Mouse (Mus musculus): ENCODE data around the gene Fam171a1.
A peak's percentile ranks its signal among the peaks of the same experiment; 100 is the strongest.
"Not testable (repeated sequence)": the region's sequence is repeated elsewhere in the genome, so short reads cannot be mapped to it uniquely, and the experiment has no call there.

Fam171a1 gene

GRCm38 (mm10) chr2:3113866-3114265, at the start of gene Fam171a1:
Gene Fam171a1, plus strand, starts transcription at chr2:3114224.
- DNase-seq, result no peak

GRCm38 (mm10) chr2:3069140-3069539, 44.9 kb upstream of the Fam171a1 start:
- no peak for DNase-seq

- not testable (repeated sequence) for DNase-seq
These were observed 25.7 kb upstream of the Fam171a1 start for GRCm38 (mm10) chr2:3088361-3088760.

GRCm38 (mm10) chr2:3089274-3089673, 24.8 kb upstream of the Fam171a1 start:
- DNase-seq, result peak in 1 of 2 experiments; percentile 9

GRCm38 (mm10) chr2:3096101-3096500, 17.9 kb upstream of the Fam171a1 start:
- DNase-seq, result no peak

GRCm38 (mm10) chr2:3099971-3100370, 14.1 kb upstream of the Fam171a1 start:
- no peak for DNase-seq

- no peak for DNase-seq
These were observed 12.6 kb upstream of the Fam171a1 start for GRCm38 (mm10) chr2:3101292-3101957.

- DNase-seq, result no peak
These were observed 11.7 kb upstream of the Fam171a1 start for GRCm38 (mm10) chr2:3102360-3102759.

- no peak for DNase-seq
These were observed 6.6 kb upstream of the Fam171a1 start for GRCm38 (mm10) chr2:3107471-3107870.

GRCm38 (mm10) chr2:3108431-3108830, 5.6 kb upstream of the Fam171a1 start:
- DNase-seq, result no peak

- no peak for DNase-seq
These were observed 5.2 kb upstream of the Fam171a1 start for GRCm38 (mm10) chr2:3108834-3109233.

- no peak for DNase-seq
These were observed 3.8 kb downstream of the Fam171a1 start for GRCm38 (mm10) chr2:3117855-3118202.

- peak; percentile 80 to 84 for DNase-seq
These were observed 4.3 kb downstream of the Fam171a1 start for GRCm38 (mm10) chr2:3118203-3118941.

GRCm38 (mm10) chr2:3118969-3119368, 4.9 kb downstream of the Fam171a1 start:
- no peak for DNase-seq

GRCm38 (mm10) chr2:3119371-3119935, 5.4 kb downstream of the Fam171a1 start:
- peak in 1 of 2 experiments; percentile 15 for DNase-seq

GRCm38 (mm10) chr2:3122571-3122970, 8.5 kb downstream of the Fam171a1 start:
- DNase-seq, result no peak

- no peak for DNase-seq
These were observed 13.3 kb downstream of the Fam171a1 start for GRCm38 (mm10) chr2:3127256-3127883.

GRCm38 (mm10) chr2:3128344-3128871, 14.4 kb downstream of the Fam171a1 start:
- no peak for DNase-seq

- no peak for DNase-seq
These were observed 14.9 kb downstream of the Fam171a1 start for GRCm38 (mm10) chr2:3128910-3129309.

- peak; percentile 19 to 20 for DNase-seq
These were observed 18.4 kb downstream of the Fam171a1 start for GRCm38 (mm10) chr2:3132473-3132872.

GRCm38 (mm10) chr2:3134580-3135296, 20.7 kb downstream of the Fam171a1 start:
- no peak for DNase-seq

- DNase-seq, result no peak
These were observed 21.3 kb downstream of the Fam171a1 start for GRCm38 (mm10) chr2:3135297-3135684.

- no peak for DNase-seq
These were observed 24.3 kb downstream of the Fam171a1 start for GRCm38 (mm10) chr2:3138308-3138707.
